Mouse (Mus musculus) embryonic fibroblast, embryonic 13.5 days (primary cell): Measurements from ENCODE around the gene Lmbr1l. TPM values are rescaled to one million over a fixed set of nuclear protein-coding genes. Genes with fewer than 3 reads are reported as not detected.

Experiments
- H3K27ac ChIP-seq: 2 replicates; pipeline ENCODE4 v1.5.1; 2012; ENCODE audit warnings: low read length, control low read depth, inconsistent platforms; ENCODE audit not compliant: insufficient read depth
- H3K4me1 ChIP-seq: 2 replicates; pipeline ENCODE4 v1.6.1; 2011; ENCODE audit warnings: low read length; ENCODE audit not compliant: control insufficient read depth, insufficient read depth
- H3K4me3 ChIP-seq: 2 replicates; pipeline ENCODE4 v1.5.1; 2011; ENCODE audit warnings: mild to moderate bottlenecking, control low read depth, low read length; ENCODE audit not compliant: insufficient read depth
- CTCF ChIP-seq: IDR thresholded peaks from 2 replicates; pipeline ENCODE4 v1.5.1; 2011; ENCODE audit warnings: mild to moderate bottlenecking, control low read depth, low read length, moderate library complexity, borderline replicate concordance; ENCODE audit not compliant: insufficient read depth
- POLR2A ChIP-seq: IDR thresholded peaks from 2 replicates; pipeline ENCODE4 v1.6.1; 2011; ENCODE audit warnings: low read depth, mild to moderate bottlenecking, control low read depth, low read length, moderate library complexity
- polyA plus RNA-seq: library from polyadenylated mRNA; stranded (reverse); fragments of >200 nt; gene quantifications from 2 replicates; pipeline ENCODE4 v1.2.4, GENCODE M21; 2011; ENCODE audit warnings: low read depth; ENCODE audit not compliant: missing spikeins, insufficient read length

Gene Lmbr1l
- polyA plus RNA-seq, 1 experiment: 14.7 TPM

- H3K4me1 ChIP-seq: no peaks in the 10 kb centered on the region
- no peak overlapping the region for H3K27ac ChIP-seq
- H3K4me3 ChIP-seq: no peak overlapping the region
- TF ChIP-seq CTCF (no peak), POLR2A (no peak)
Measured at GRCm38 (mm10) chr15:98859319-98860043, 58.5 kb downstream of the Lmbr1l start.

GRCm38 (mm10) chr15:98854214-98854613 is 63.8 kb downstream of the Lmbr1l start:
- H3K4me1 ChIP-seq: no peaks in the 10 kb centered on the region
- TF ChIP-seq POLR2A: no peak
- TF ChIP-seq CTCF: no peak
- no peak overlapping the region for H3K27ac ChIP-seq
- no peak overlapping the region for H3K4me3 ChIP-seq

Other genes starting within 250 kb of the Lmbr1l start
- gene Rnd1, start 240.8 kb downstream of the Lmbr1l start, polyA plus RNA-seq: 9.6 and 14.3 TPM in 2 replicates
- 2.7 and 3.2 TPM in 2 replicates for gene Ccdc65, start 210.0 kb downstream of the Lmbr1l start, polyA plus RNA-seq
- gene Fkbp11, start 190.0 kb downstream of the Lmbr1l start, polyA plus RNA-seq: 48.6 and 57.3 TPM in 2 replicates
- gene Arf3, start 155.0 kb downstream of the Lmbr1l start, polyA plus RNA-seq: 91.3 and 112 TPM in 2 replicates
- 1.9 and 5.8 TPM in 2 replicates for gene Wnt10b, start 140.1 kb downstream of the Lmbr1l start, polyA plus RNA-seq
- not detected in 2 replicates for gene Wnt1, start 128.4 kb downstream of the Lmbr1l start, polyA plus RNA-seq
- not detected in 2 replicates for gene Ddn, start 108.7 kb downstream of the Lmbr1l start, polyA plus RNA-seq
- 94.2 and 101 TPM in 2 replicates for gene Prkag1, start 86.7 kb downstream of the Lmbr1l start, polyA plus RNA-seq
- gene Kmt2d, start 47.0 kb downstream of the Lmbr1l start, polyA plus RNA-seq: 28.0 and 31.5 TPM in 2 replicates
- 6.0 and 7.8 TPM in 2 replicates for gene Rhebl1, start 23.7 kb downstream of the Lmbr1l start, polyA plus RNA-seq
- gene Dhh, start 19.7 kb downstream of the Lmbr1l start, polyA plus RNA-seq: 0.14 and 0.27 TPM in 2 replicates
- 3,138 and 3,689 TPM in 2 replicates for gene Tuba1b, start 16.3 kb upstream of the Lmbr1l start, polyA plus RNA-seq
- 333 and 559 TPM in 2 replicates for gene Gm49450, start 35.3 kb upstream of the Lmbr1l start, polyA plus RNA-seq
- gene Tuba1a, start 35.5 kb upstream of the Lmbr1l start, polyA plus RNA-seq: 1,082 and 1,134 TPM in 2 replicates
- gene Tuba1c, start 111.7 kb upstream of the Lmbr1l start, polyA plus RNA-seq: 171 and 395 TPM in 2 replicates
- 0.60 TPM in 1 of 2 replicates, not detected in the other for gene Prph, start 136.9 kb upstream of the Lmbr1l start, polyA plus RNA-seq
- 12.2 and 19.9 TPM in 2 replicates for gene Troap, start 156.3 kb upstream of the Lmbr1l start, polyA plus RNA-seq
- gene C1ql4, start 169.6 kb upstream of the Lmbr1l start, polyA plus RNA-seq: not detected in 2 replicates
- not detected in 2 replicates for gene Dnajc22, start 174.9 kb upstream of the Lmbr1l start, polyA plus RNA-seq
- gene Spats2, start 207.7 kb upstream of the Lmbr1l start, polyA plus RNA-seq: 37.7 and 41.7 TPM in 2 replicates